Comparison of ENCODE assay signal across 7 mouse cellular contexts in genomic region chr4:147918459-147919121, GRCm38 (mm10). TPM values are rescaled to one million over a fixed set of nuclear protein-coding genes. Genes with fewer than 3 reads are reported as not detected.
DNase-seq lines count a peak whose midpoint lies in the region; ATAC-seq lines count a peak whose summit lies in the region.

No protein-coding gene starts in this region.

- DNase-seq in left cerebral cortex, postnatal 14 days (ENCODE audit: low spot score in 2 of 2) = peak; percentile 60 to 71
- no peak for DNase-seq in left cerebral cortex, postnatal 36 days (ENCODE audit: low spot score in 2 of 2)
- peak; percentile 74 for DNase-seq in ES-CJ7 (ENCODE audit: low read depth, low spot score)
- peak; percentile 73 for DNase-seq in heart, postnatal 4 days
- DNase-seq in left cerebral cortex, postnatal 4 days = peak; percentile 51
- peak; percentile 45 for DNase-seq in naive thymus-derived CD4-positive, alpha-beta T cell, adult 2 months (ENCODE audit: low read depth)

- peak; percentile 66 for ATAC-seq in activated CD4-positive, CD25-positive, alpha-beta regulatory T cell, adult 4 months

- intact Hi-C loops in left cerebral cortex, postnatal 14 days (cut with DNase I) = no loop called here
- intact Hi-C loops in left cerebral cortex, postnatal 36 days (cut with DNase I) = no loop called here
- intact Hi-C loops in left cerebral cortex, postnatal 4 days (cut with DNase I) = no loop called here

RNA-seq across cellular contexts. Expression of gene Mfn2, which starts 14.1 kb away (rescaled TPM):
- total RNA-seq in left cerebral cortex, postnatal 14 days (2021) = 100 to 1,000 TPM; 184 TPM
- total RNA-seq in left cerebral cortex, postnatal 36 days (2021) = 100 to 1,000 TPM; 181 to 206 TPM
- polyA plus RNA-seq in activated CD4-positive, CD25-positive, alpha-beta regulatory T cell, adult 4 months (2017; shearing (Covaris generic)) = 10 to 100 TPM; 17.2 to 23.9 TPM
- 100 to 1,000 TPM; 505 to 526 TPM for total RNA-seq in heart, postnatal 4 days (2021)
- 100 to 1,000 TPM; 134 to 155 TPM for total RNA-seq in left cerebral cortex, postnatal 4 days (2021)

RNA-seq across cellular contexts. Expression of gene Plod1, which starts 18.0 kb away (rescaled TPM):
- total RNA-seq in left cerebral cortex, postnatal 14 days (2021) = 10 to 100 TPM; 20.3 to 21.8 TPM
- 10 to 100 TPM; 15.7 to 16.5 TPM for total RNA-seq in left cerebral cortex, postnatal 36 days (2021)
- polyA plus RNA-seq in activated CD4-positive, CD25-positive, alpha-beta regulatory T cell, adult 4 months (2017; shearing (Covaris generic)) = 1 to 10 TPM; 2.8 to 4.0 TPM
- total RNA-seq in heart, postnatal 4 days (2021) = 10 to 100 TPM; 80.9 to 82.5 TPM
- 10 to 100 TPM; 15.2 to 16.0 TPM for total RNA-seq in left cerebral cortex, postnatal 4 days (2021)

RNA-seq across cellular contexts. Expression of gene 2510039O18Rik, which starts 22.1 kb away (rescaled TPM):
- total RNA-seq in left cerebral cortex, postnatal 14 days (2021) = 10 to 100 TPM; 26.8 to 30.6 TPM
- 10 to 100 TPM; 27.4 to 29.1 TPM for total RNA-seq in left cerebral cortex, postnatal 36 days (2021)
- 10 to 100 TPM in 1 of 2 experiments, 1 to 10 TPM in 1; 8.9 to 11.4 TPM for polyA plus RNA-seq in activated CD4-positive, CD25-positive, alpha-beta regulatory T cell, adult 4 months (2017; shearing (Covaris generic))
- total RNA-seq in heart, postnatal 4 days (2021) = 10 to 100 TPM; 46.8 to 49.3 TPM
- total RNA-seq in left cerebral cortex, postnatal 4 days (2021) = 10 to 100 TPM; 31.0 to 31.7 TPM

RNA-seq across cellular contexts. Expression of gene Fv1, which starts 49.8 kb away (rescaled TPM):
- total RNA-seq in left cerebral cortex, postnatal 14 days (2021) = 1 to 10 TPM; 7.9 to 8.0 TPM
- 1 to 10 TPM; 8.7 to 9.5 TPM for total RNA-seq in left cerebral cortex, postnatal 36 days (2021)
- 1 to 10 TPM; 3.0 to 7.5 TPM for polyA plus RNA-seq in activated CD4-positive, CD25-positive, alpha-beta regulatory T cell, adult 4 months (2017; shearing (Covaris generic))
- 10 to 100 TPM in 1 of 2 experiments, 1 to 10 TPM in 1; 9.9 to 11.7 TPM for total RNA-seq in heart, postnatal 4 days (2021)
- 10 to 100 TPM; 10.4 to 11.3 TPM for total RNA-seq in left cerebral cortex, postnatal 4 days (2021)

RNA-seq across cellular contexts. Expression of gene Miip, which starts 50.0 kb away (rescaled TPM):
- 10 to 100 TPM; 17.5 to 19.7 TPM for total RNA-seq in left cerebral cortex, postnatal 14 days (2021)
- total RNA-seq in left cerebral cortex, postnatal 36 days (2021) = 10 to 100 TPM; 12.8 to 22.4 TPM
- 10 to 100 TPM; 52.3 to 77.0 TPM for polyA plus RNA-seq in activated CD4-positive, CD25-positive, alpha-beta regulatory T cell, adult 4 months (2017; shearing (Covaris generic))
- 10 to 100 TPM; 17.8 to 21.7 TPM for total RNA-seq in heart, postnatal 4 days (2021)
- 10 to 100 TPM; 25.1 to 26.3 TPM for total RNA-seq in left cerebral cortex, postnatal 4 days (2021)

Comparison
In these comparisons a context has a peak if more than half of its experiments do, and no peak if none do; other contexts are left out.
1. DNase-seq: peak in left cerebral cortex, postnatal 14 days (2 of 2), ES-CJ7 (single experiment), heart, postnatal 4 days (single experiment), left cerebral cortex, postnatal 4 days (single experiment) and naive thymus-derived CD4-positive, alpha-beta T cell, adult 2 months (single experiment); none in left cerebral cortex, postnatal 36 days (0 of 2).